Mouse (Mus musculus) megakaryocyte, embryonic 14.5 days (primary cell): ENCODE data around the gene Arhgap23. TPM values are rescaled to one million over a fixed set of nuclear protein-coding genes. Genes with fewer than 3 reads are reported as not detected.

Experiments used
- H3K27me3 ChIP-seq: replicated peaks from 2 replicates; pipeline ENCODE3; 2012; ENCODE audit warnings: inconsistent platforms
- H3K36me3 ChIP-seq: replicated peaks from 2 replicates; pipeline ENCODE3; 2012; ENCODE audit warnings: low read length, inconsistent platforms, mixed read lengths
- H3K4me1 ChIP-seq: 2 replicates; pipeline ENCODE4 v1.6.1; 2012; ENCODE audit warnings: inconsistent platforms
- H3K4me3 ChIP-seq: replicated peaks from 2 replicates; pipeline ENCODE3; 2012; ENCODE audit warnings: moderate library complexity, mild to moderate bottlenecking, inconsistent platforms
- H3K9me3 ChIP-seq: 2 replicates; pipeline ENCODE4 v1.6.1; 2012; ENCODE audit warnings: inconsistent platforms
- FLI1 ChIP-seq: IDR thresholded peaks from 2 replicates; pipeline ENCODE4 v1.6.1; 2012; ENCODE audit warnings: low read length, inconsistent platforms, mixed read lengths
- GATA1 ChIP-seq: IDR thresholded peaks from 3 replicates; pipeline ENCODE4 v1.6.1; 2012; ENCODE audit warnings: mixed read lengths, low read length, inconsistent platforms, borderline replicate concordance
- polyA plus RNA-seq: library from polyadenylated mRNA; stranded (reverse); fragments of >175 nt; gene quantifications from 2 replicates; pipeline ENCODE4 v1.2.3, GENCODE M21; 2012; ENCODE audit warnings: low replicate concordance; ENCODE audit not compliant: insufficient read depth

Arhgap23 gene
- polyA plus RNA-seq, 1 experiment, result 85.6 TPM

- Histone ChIP-seq H3K9me3 (peaks cover 10% of the 10 kb centered on the region), H3K4me1 (peaks cover 61% of the 10 kb centered on the region), H3K4me3 (peak overlapping the region; percentile 90), H3K36me3 (no peaks in the 10 kb centered on the region), H3K27me3 (peaks cover 15% of the 10 kb centered on the region)
- no peak for TF ChIP-seq GATA1
- TF ChIP-seq FLI1, result no peak
These were observed 95.8 kb downstream of the Arhgap23 start for GRCm38 (mm10) chr11:97510966-97511660.

DNA sequence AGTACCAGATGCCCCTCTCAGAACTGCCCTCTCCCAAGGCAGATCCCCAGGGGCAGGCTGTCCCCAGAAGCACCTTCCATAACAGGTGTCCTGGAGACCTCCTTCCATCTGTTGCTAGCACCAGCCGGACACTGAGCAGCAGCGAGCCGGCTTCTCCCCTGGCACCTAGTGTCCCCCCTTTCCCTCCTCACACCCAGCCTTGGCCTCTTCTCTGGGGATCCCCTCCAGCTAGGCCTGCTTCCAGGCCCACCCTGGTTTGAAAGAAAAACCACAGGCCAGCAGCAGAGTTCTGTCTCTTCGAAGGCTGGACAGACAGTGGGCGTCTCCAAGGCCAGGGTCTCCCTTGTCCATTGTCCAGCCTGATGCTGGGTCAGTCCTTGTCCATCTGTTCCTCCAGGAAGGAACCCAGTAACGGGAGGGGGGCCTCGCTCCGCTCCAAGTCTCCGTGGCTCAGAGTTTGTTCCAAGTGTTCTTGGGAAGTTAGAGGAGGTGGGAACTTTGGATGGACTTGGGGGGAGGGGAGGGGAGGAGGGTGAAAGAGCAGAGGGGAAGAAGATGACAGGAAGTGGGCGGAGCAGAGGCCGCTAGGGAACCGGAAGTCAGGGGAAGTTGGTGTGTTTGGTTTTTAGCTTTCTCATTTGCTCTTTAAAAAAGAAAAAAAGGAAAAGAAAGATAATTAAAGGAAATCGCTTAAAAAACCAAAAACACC lies 96.5 kb downstream of the Arhgap23 start:
- TF ChIP-seq FLI1, result 0 out of 2 replicates have a peak, but pooled peaks have one; percentile 14
- TF ChIP-seq GATA1, result no peak
- Histone ChIP-seq H3K4me1 (peaks cover 56% of the 10 kb centered on the region), H3K27me3 (peaks cover 19% of the 10 kb centered on the region), H3K36me3 (no peaks in the 10 kb centered on the region), H3K4me3 (peak overlapping the region; percentile 90), H3K9me3 (peaks cover 10% of the 10 kb centered on the region)

DNA sequence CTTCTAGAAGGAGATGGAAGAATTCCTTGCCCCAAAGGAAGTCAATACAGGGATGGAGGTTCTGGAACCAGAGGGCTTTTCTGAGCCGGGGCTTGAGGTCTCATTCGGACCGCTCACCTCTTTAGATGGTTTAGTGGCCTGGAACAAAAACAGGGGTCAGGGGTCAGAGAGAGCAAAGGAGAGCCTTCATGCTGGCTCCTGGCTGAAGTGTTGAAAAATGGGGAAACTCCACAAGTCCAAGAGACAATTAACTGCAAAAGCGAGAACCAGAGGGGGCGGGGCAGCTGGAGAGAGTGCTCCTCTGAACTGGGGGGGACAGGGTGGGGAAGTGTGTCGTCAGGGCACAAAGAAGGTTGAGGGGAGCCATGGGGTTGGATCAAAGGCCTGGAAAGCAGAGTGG lies 97.2 kb downstream of the Arhgap23 start:
- H3K4me1 ChIP-seq, result peaks cover 56% of the 10 kb centered on the region
- H3K4me3 ChIP-seq, result peak overlapping the region; percentile 90
- H3K27me3 ChIP-seq, result peaks cover 26% of the 10 kb centered on the region
- TF ChIP-seq FLI1, result no peak
- no peak for TF ChIP-seq GATA1
- H3K9me3 ChIP-seq, result peaks cover 10% of the 10 kb centered on the region
- H3K36me3 ChIP-seq, result no peaks in the 10 kb centered on the region

DNA sequence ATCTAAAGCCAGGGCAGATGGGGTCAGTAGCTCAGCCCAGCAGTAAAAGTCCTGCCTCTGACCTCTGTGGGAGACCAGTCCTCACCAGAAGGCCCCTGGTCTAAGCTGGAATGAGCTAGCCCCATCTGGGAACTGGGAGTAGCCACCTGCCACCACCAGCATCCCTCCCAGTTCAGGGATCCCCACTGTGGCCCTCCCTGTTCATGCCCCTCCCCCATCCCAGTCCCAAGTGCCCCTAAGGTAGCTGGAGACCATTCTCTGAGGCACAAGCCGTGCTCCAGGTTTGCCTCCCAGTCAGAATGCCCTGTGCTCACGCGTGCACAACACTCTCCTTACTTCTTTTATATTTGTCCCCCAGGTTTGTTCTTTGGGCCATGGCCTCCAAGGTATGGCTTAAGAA lies 97.7 kb downstream of the Arhgap23 start:
- H3K27me3 ChIP-seq, result peaks cover 32% of the 10 kb centered on the region

GRCm38 (mm10) chr11:97520541-97520940 lies 105.2 kb downstream of the Arhgap23 start:
- Histone ChIP-seq H3K4me3 (no peak overlapping the region), H3K4me1 (peaks cover 17% of the 10 kb centered on the region), H3K36me3 (no peaks in the 10 kb centered on the region), H3K9me3 (no peaks in the 10 kb centered on the region), H3K27me3 (peaks cover 96% of the 10 kb centered on the region)
- TF ChIP-seq GATA1 (no peak), FLI1 (no peak)

More for the DNA sequence above, 97.7 kb downstream of the Arhgap23 start:
- TF ChIP-seq GATA1, result no peak
- TF ChIP-seq FLI1, result no peak
- Histone ChIP-seq H3K9me3 (peaks cover 10% of the 10 kb centered on the region), H3K36me3 (no peaks in the 10 kb centered on the region), H3K4me1 (peaks cover 51% of the 10 kb centered on the region), H3K4me3 (no peak overlapping the region)

GRCm38 (mm10) chr11:97521741-97522474 lies 106.6 kb downstream of the Arhgap23 start:
- peaks cover 14% of the 10 kb centered on the region for H3K4me1 ChIP-seq
- peaks cover 98% of the 10 kb centered on the region for H3K27me3 ChIP-seq
- H3K4me3 ChIP-seq, result no peak overlapping the region
- TF ChIP-seq GATA1 (no peak), FLI1 (no peak)
- no peaks in the 10 kb centered on the region for H3K36me3 ChIP-seq
- H3K9me3 ChIP-seq, result no peaks in the 10 kb centered on the region

GRCm38 (mm10) chr11:97523107-97523506 lies 107.8 kb downstream of the Arhgap23 start:
- peaks cover 94% of the 10 kb centered on the region for H3K27me3 ChIP-seq
- no peak overlapping the region for H3K4me3 ChIP-seq
- no peaks in the 10 kb centered on the region for H3K36me3 ChIP-seq
- peaks cover 14% of the 10 kb centered on the region for H3K4me1 ChIP-seq
- no peak for TF ChIP-seq GATA1
- no peaks in the 10 kb centered on the region for H3K9me3 ChIP-seq

DNA sequence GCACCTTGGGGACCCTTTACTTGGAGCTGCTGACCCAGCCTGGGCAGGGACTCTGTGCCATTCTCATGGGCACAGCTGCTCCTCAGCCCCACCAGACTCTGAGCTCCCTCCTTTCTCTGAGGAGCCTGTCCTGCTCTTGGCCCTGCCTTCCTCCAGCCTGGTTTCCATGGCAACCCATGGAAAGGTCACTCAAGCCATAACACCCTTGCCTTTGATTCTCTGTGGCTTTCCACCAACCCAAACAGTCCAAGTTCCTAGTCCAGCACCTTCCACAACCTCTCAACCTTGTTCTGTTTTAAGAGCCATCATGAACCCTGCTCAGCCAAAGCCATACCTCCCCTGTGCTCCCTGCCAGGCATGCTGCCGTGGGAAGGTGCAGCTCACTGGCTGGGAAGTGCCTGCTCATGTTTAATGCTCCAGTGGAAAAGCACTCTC lies 108.5 kb downstream of the Arhgap23 start:
- Histone ChIP-seq H3K36me3 (no peaks in the 10 kb centered on the region), H3K27me3 (peaks cover 94% of the 10 kb centered on the region), H3K9me3 (no peaks in the 10 kb centered on the region), H3K4me3 (no peak overlapping the region), H3K4me1 (peaks cover 12% of the 10 kb centered on the region)
- no peak for TF ChIP-seq FLI1
- TF ChIP-seq GATA1, result no peak

DNA sequence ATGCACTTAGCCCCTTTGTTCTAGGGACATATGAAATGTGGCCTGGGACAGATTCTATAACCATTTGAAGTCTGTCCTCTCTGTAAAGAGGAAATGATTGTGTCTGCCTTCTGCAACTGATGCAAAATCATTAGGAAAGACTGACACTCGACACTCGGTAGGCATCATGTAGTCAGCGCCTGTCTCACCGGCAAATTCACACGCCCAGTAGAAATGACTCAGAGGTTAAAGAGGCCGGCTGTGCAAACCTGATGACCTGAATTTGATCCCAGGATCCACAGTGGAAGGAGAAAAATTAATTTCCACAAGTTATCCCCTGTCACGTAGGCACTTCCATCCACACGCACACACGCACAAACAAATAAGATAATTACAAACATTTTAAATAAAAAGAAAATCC lies 109.0 kb downstream of the Arhgap23 start:
- Histone ChIP-seq H3K4me1 (peaks cover 8% of the 10 kb centered on the region; the same call in 1 of the 2 replicates), H3K27me3 (peaks cover 93% of the 10 kb centered on the region), H3K9me3 (no peaks in the 10 kb centered on the region), H3K36me3 (no peaks in the 10 kb centered on the region), H3K4me3 (no peak overlapping the region)
- no peak for TF ChIP-seq FLI1
- no peak for TF ChIP-seq GATA1
